Mouse (Mus musculus): ENCODE data around the gene Comtd1.

Gene Comtd1

GRCm38 (mm10) chr14:21848166-21849154 is at the start of gene Comtd1:
TSS of gene Comtd1 (minus strand) at chr14:21848977.
- DNase-seq (ENCODE audit: low read depth, low spot score) = peak; percentile 90

- no peak for DNase-seq (ENCODE audit: low read depth, low spot score)
These were observed 43.5 kb upstream of the Comtd1 start for GRCm38 (mm10) chr14:21892341-21892659.

DNA sequence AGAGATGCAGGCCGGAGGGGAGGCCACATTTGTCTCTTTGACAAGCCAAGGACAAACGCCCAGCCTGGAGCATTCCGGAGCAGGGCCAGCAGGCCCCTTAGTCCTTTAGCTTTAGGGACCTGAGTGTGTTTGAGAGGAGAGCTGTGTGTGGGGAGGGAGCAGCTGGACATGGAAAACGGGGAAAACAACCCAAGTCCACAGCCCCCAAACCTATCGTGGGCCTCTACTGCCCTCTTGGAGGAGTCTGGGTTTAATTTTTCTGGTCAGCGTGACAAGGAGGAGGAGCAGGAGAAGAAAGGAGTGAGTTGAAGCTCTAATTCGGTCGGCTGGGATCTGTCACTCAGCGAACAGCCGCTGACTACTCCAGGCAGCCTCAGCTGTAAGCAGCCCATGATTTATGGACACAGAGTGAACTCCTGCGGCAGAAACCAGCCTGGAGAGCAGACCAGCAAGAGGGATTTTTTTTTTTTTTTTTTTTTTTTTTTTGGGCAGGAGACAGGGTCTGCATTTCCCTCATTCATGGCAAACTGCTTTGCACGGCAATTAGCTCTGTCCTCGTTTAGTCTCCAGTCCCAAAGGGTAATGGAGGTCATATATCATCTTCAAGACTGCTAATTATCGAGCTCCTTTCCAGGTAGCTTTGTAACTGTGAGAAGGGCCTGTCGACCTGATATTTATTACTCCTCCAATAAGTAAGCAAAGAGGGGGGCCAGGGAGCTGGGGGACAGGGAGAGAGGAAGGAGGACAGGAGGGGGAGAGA is 43.0 kb upstream of the Comtd1 start:
- DNase-seq (ENCODE audit: low read depth, low spot score) = no peak

- no peak for DNase-seq (ENCODE audit: low read depth, low spot score)
These were observed 41.7 kb upstream of the Comtd1 start for GRCm38 (mm10) chr14:21890430-21890829.

DNA sequence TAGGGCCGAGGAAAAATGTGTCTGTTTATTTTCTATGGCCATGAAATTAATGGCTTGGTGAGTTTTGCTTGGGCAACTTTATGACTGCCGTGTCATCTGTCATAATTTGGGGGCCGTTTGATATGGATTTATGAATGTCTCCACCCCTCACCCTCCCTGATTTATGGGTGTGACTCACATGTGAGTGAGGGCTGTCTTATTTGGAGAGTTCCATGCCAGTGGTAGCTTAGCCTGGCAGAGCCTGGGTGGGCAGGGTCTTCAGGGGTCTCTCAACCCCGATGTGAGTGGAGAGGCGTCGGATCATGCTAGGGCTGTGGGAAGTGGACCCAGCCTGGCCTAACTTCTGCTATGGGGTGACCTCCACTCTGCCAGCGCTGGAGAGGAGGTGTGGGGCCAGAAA is 18.0 kb upstream of the Comtd1 start:
- no peak for DNase-seq (ENCODE audit: low read depth, low spot score)

GRCm38 (mm10) chr14:21866291-21866690 is 17.5 kb upstream of the Comtd1 start:
- no peak for DNase-seq (ENCODE audit: low read depth, low spot score)

DNA sequence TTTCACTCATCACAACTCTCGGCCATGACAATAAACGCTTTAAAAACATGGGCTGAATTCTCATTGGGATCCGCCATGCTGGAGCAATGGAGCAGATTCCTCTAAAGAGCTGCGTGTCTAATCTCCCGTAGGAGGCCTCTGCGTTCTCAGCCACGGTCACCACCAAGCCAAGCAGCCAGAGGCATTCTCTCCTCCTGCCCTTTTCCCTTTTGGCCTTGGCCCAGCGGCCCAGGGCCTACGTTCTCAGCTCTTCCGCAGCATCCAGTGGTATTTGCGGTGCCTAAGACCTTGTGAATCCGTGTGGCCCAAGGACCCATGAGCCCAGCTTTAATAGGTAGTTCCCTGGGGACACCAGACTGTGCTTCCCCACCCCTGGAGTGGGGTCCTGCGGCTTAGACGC is 8.1 kb upstream of the Comtd1 start:
- no peak for DNase-seq (ENCODE audit: low read depth, low spot score)

GRCm38 (mm10) chr14:21855961-21856360 is 7.2 kb upstream of the Comtd1 start:
- DNase-seq (ENCODE audit: low read depth, low spot score) = no peak

DNA sequence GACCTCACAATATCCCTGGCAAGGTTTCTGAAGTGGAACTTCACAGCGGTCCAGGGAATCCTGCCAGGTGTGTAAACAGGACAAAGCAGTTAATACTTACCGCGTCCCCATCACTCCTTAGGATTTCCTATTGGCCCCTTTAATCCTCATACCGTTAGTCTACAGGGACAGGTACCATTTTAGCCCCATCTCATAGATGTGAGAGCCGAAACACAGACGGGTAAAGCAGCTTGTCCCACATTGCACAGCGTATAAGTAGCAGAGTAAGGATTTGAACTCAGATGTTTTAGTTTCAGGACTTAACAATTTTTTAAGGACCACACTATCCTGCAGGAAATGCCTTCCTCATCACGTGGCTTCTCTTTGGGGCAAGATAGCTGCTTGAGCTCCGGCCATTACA is 5.5 kb upstream of the Comtd1 start:
- no peak for DNase-seq (ENCODE audit: low read depth, low spot score)

- peak; percentile 65 for DNase-seq (ENCODE audit: low read depth, low spot score)
These were observed 4.8 kb upstream of the Comtd1 start for GRCm38 (mm10) chr14:21853456-21854109.

DNA sequence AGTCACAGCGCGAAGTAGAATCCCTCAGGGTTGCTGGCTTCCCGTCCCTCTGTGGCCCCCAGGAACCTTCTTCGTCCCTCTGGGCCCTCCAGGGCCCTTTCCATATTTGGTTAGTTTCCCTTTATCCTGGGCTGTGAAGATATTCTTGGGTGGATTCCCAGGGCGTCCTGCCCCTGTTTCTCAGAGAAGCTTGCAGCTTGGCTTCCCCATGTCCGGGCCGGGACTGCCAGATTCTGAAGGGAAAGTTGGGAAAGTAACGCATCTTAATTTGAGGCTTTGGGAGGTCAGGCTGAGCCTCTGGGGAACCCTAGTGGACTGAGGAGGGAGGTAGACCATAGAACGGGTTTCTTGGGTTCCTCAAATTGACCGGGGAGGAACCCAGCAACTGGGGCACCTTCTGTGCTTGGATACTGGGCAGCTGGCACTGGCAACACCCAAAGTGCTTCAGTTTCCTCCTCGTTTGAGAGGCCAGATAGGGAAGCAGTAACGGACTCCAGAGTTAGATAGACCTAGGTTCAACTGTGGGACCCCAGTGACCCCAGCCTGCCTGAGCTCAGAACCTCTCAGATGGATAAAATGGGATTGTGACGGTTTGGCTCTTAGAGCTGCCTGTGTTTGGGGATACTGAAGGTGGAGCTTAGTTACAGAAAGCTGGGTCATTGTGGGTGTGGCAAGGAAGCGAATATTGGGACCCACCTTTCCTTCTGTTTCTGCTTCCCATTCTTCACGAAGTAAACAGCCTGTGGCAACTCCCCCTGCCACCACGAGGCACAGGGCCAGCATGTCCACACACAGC is 3.4 kb upstream of the Comtd1 start:
- DNase-seq (ENCODE audit: low read depth, low spot score) = no peak

DNA sequence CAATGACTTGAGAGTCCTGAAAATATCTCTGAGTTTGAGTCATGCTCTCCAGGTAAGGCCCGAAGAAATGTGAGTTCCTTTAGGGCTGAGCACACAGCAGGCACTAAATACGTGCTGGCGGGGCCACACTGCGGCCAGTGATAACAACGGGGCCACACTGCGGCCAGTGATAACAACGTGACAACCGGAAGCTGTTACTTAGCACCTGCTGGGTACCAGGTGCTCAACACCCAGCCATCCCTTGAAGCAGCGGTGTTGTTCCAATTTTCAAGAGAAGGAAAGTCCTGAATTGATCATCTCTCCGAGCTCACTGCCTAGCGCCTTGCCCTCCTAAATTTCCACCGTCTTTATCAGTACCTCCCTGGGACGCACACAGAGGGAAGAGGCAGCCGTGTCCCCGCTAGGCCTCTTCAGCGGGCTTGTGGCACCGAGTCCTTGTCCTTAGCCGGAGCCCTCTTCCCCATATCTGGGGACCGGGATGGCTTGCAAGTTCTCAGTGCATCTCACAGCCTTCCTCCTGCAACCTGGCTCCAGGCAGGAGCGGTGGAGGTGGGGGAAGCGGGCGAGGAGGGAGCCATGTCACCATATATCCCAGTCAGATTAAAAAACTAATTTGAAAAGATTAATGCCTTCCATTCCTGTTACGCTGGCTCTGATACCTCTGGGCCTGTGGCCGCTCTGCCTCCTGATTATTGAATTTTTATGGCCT is 1.8 kb upstream of the Comtd1 start:
- no peak for DNase-seq (ENCODE audit: low read depth, low spot score)

DNA sequence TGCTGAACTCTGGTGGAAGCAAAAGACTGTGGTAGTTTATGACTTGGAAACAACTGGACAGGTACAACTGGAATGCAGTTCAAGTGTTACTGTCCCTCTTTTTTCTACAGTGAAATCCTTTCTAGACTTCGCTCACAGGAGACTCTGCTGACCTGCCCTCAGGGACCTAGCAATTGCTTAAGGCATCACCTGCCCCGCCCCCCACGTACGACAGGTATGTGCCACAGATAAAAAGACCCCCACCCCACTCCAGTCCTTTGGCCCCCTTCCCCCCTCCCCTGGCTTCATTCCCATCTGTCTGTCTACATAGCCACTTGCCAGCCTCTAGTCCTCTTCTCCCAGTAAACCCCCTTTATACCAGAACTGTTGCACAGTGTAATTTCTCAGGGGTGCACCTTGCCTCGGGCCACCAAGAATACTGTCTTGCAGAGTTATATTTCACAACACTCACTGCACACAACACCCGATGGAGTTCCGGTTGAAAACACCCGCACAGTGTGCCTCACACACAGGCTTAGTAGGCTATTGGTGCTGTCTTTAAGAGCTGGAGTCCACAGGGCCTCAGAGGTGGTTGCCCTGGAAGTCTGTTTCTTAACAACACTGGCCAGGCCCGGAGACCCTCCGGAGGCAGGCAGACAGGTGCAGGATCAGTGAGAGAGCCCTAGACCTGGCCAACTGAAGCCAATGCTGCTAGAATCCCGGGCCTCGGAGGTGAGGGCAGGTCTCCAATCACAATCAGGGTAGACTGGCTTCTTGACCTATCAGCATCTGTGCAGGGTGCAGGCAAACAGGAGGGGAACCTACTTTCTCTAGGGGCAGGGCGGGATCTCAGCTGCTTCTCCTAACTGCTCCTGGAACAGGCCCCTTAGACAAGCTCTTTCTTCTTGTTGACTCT is 994 bp upstream of the Comtd1 start:
- no peak for DNase-seq (ENCODE audit: low read depth, low spot score)

GRCm38 (mm10) chr14:21847381-21848165 is 1.2 kb downstream of the Comtd1 start:
- DNase-seq (ENCODE audit: low read depth, low spot score) = no peak

DNA sequence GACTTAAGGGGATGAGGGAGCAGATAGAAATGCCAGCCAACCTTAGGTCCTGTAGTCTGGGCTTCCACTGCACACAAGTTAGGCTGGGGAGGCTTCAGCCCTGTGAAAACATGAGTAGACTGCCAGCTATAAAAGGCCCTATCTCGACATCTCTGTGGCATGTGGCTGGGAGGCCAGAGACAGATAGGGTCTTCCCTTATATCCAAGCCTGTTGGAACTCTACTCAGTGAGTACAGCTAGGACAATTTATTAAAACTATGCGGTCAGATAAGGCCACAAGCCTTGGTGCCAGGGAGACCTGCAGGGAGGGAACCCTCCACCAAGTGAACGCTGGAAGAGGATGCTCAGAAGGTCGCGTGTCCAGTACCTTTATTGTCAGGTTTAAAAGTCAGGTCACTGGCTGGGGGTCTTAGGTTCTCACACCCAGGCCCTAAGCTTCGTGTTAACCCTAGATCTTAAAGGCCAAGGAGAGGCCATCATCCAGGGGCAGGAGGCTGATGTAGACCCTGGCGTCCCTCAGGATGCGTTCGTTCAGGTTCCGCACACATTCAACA is 1.9 kb downstream of the Comtd1 start:
- no peak for DNase-seq (ENCODE audit: low read depth, low spot score)

GRCm38 (mm10) chr14:21843263-21843662 is 5.5 kb downstream of the Comtd1 start:
- no peak for DNase-seq (ENCODE audit: low read depth, low spot score)

- DNase-seq (ENCODE audit: low read depth, low spot score) = no peak
These were observed 6.8 kb downstream of the Comtd1 start for GRCm38 (mm10) chr14:21841819-21842592.
